Mouse (Mus musculus): ENCODE measurements around the gene Bcas2. TPM values are rescaled to one million over a fixed set of nuclear protein-coding genes. Genes with fewer than 3 reads are reported as not detected.

Gene Bcas2
- 144 and 151 TPM in 2 replicates for polyA plus RNA-seq (2015; fragmentation: Nextera tagmentation; extraction: Ambion mirVana)

DNA sequence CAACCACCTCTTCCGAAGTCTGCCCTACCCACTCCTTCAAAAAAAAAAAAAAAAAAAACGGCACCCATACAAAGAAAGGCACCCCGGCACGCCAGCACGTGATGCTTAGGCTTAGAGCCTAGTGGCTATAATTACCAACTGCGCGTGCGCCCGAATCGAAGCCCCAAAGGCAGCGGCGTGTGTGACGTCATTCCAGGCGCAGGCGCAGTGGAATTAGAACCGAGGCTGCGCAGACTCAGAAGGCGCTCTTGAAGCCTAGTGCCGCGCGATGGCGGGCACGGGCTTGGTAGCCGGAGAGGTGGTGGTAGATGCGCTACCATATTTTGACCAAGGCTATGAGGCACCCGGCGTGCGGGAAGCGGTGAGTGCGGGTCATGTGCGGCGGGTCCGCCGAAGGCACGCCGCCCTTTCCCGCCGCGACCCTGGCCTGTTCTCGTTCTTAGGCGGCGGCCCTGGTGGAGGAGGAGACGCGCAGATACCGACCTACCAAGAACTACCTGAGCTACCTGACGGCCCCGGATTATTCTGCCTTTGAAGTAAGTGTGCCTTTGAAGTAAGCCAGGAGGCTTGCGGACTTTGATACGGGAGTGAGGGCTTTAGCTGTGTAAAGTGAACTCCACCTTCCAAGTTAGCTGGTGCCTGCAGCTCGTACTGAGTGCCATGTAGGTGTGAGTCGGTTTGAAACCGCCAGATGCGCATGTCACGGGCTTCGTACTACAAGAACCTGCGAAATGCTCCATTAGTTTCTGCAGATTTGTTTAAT lies at the start of gene Bcas2:
TSS of gene Bcas2 (plus strand) at position 151 of the 763 bp plus-strand sequence.
- DNase-seq (ENCODE audit: low spot score): peak; percentile 99
- H3K36me3 ChIP-seq (ENCODE audit: insufficient read depth, low read length): peaks cover 16% of the 10 kb centered on the region
- H3K4me1 ChIP-seq (replicated peaks; ENCODE audit: insufficient read depth, low read length): no peaks in the 10 kb centered on the region; the same call in 1 of the 2 replicates
- H3K4me2 ChIP-seq (ENCODE audit: low read length): peak within 1 kb of the TSS; percentile 64
- H3K27me3 ChIP-seq (ENCODE audit: insufficient read depth, low read length): no peaks in the 10 kb centered on the region
- no peaks in the 10 kb centered on the region for H3K9me3 ChIP-seq (replicated peaks; ENCODE audit: low read length)
- TF ChIP-seq CTCF (IDR thresholded peaks at IDR 0.05; ENCODE audit: low read depth): no peak; the same call in none of the 2 replicates
- WGBS: under 1% methylated on average over 56 of the region's 56 CpGs
- peak within 1 kb of the TSS; percentile 81 for H3K9ac ChIP-seq (ENCODE audit: low read depth, low read length)
- peak within 1 kb of the TSS; percentile 80 for H3K4me3 ChIP-seq (replicated peaks; ENCODE audit: low read depth, low read length)
- peak within 1 kb of the TSS; percentile 74 for H3K27ac ChIP-seq
- ATAC-seq (replicated peaks; ENCODE audit: low FRiP score, low read depth): peak; percentile 94

DNA sequence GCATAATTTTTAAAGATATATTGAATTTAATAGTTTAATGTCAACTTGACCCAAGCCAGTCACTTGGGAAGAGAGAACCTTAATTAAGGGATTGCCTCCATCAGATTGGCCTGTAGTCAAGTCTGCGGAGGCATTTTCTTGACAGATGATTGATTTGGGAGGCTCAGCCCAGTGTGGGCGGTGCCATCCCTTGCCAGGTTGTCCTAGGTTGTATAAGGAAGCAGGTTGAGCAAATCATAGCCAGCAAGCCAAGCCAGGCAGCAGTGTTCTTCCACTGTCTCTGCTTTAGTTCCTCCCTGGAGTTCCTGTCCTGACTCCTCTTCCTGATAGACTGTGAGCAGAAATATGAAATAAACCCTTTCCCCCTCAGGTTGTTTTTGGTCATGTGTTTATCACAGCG lies 47.8 kb upstream of the Bcas2 start:
- WGBS: 82% methylated on average over 3 of the region's 3 CpGs
- Histone ChIP-seq H3K36me3 (ENCODE audit: insufficient read depth, low read length) (no peaks in the 10 kb centered on the region), H3K4me3 (replicated peaks; ENCODE audit: low read depth, low read length) (no peak overlapping the region), H3K9me3 (replicated peaks; ENCODE audit: low read length) (no peaks in the 10 kb centered on the region), H3K4me2 (ENCODE audit: low read length) (no peak overlapping the region), H3K27me3 (ENCODE audit: insufficient read depth, low read length) (no peaks in the 10 kb centered on the region), H3K27ac (no peak overlapping the region), H3K9ac (ENCODE audit: low read depth, low read length) (no peak overlapping the region), H3K4me1 (replicated peaks; ENCODE audit: insufficient read depth, low read length) (0 out of 2 replicates have a peak, but pooled peaks cover 4% of the 10 kb centered on the region)
- TF ChIP-seq CTCF (IDR thresholded peaks at IDR 0.05; ENCODE audit: low read depth): no peak
- ATAC-seq (replicated peaks; ENCODE audit: low FRiP score, low read depth) (no peak), DNase-seq (ENCODE audit: low spot score) (no peak)

- Histone ChIP-seq H3K4me2 (ENCODE audit: low read length) (no peak overlapping the region), H3K4me1 (replicated peaks; ENCODE audit: insufficient read depth, low read length) (peaks cover 7% of the 10 kb centered on the region; the same call in 1 of the 2 replicates), H3K9ac (ENCODE audit: low read depth, low read length) (no peak overlapping the region), H3K9me3 (replicated peaks; ENCODE audit: low read length) (no peaks in the 10 kb centered on the region), H3K27ac (no peak overlapping the region), H3K4me3 (replicated peaks; ENCODE audit: low read depth, low read length) (no peak overlapping the region), H3K27me3 (ENCODE audit: insufficient read depth, low read length) (no peaks in the 10 kb centered on the region), H3K36me3 (ENCODE audit: insufficient read depth, low read length) (no peaks in the 10 kb centered on the region)
- TF ChIP-seq CTCF (IDR thresholded peaks at IDR 0.05; ENCODE audit: low read depth): 0 out of 2 replicates have a peak, but pooled peaks have one; percentile 8
- WGBS: 88% methylated on average over 3 of the region's 3 CpGs
- DNase-seq (ENCODE audit: low spot score) (no peak), ATAC-seq (replicated peaks; ENCODE audit: low FRiP score, low read depth) (no peak)
These were observed 45.3 kb upstream of the Bcas2 start for GRCm38 (mm10) chr3:103126138-103126537.

- Histone ChIP-seq H3K36me3 (ENCODE audit: insufficient read depth, low read length) (no peaks in the 10 kb centered on the region), H3K4me2 (ENCODE audit: low read length) (no peak overlapping the region), H3K9ac (ENCODE audit: low read depth, low read length) (no peak overlapping the region), H3K27me3 (ENCODE audit: insufficient read depth, low read length) (no peaks in the 10 kb centered on the region), H3K27ac (no peak overlapping the region), H3K4me1 (replicated peaks; ENCODE audit: insufficient read depth, low read length) (peaks cover 7% of the 10 kb centered on the region; the same call in 1 of the 2 replicates), H3K4me3 (replicated peaks; ENCODE audit: low read depth, low read length) (no peak overlapping the region), H3K9me3 (replicated peaks; ENCODE audit: low read length) (no peaks in the 10 kb centered on the region)
- ATAC-seq (replicated peaks; ENCODE audit: low FRiP score, low read depth) (no peak), DNase-seq (ENCODE audit: low spot score) (no peak)
- no peak for TF ChIP-seq CTCF (IDR thresholded peaks at IDR 0.05; ENCODE audit: low read depth)
- 45% methylated on average over 2 of the region's 2 CpGs for WGBS
These were observed 44.3 kb upstream of the Bcas2 start for GRCm38 (mm10) chr3:103127177-103127576.

- H3K4me1 ChIP-seq (replicated peaks; ENCODE audit: insufficient read depth, low read length): peaks cover 7% of the 10 kb centered on the region; the same call in 1 of the 2 replicates
These were observed 43.7 kb upstream of the Bcas2 start for GRCm38 (mm10) chr3:103127721-103128120.

DNA sequence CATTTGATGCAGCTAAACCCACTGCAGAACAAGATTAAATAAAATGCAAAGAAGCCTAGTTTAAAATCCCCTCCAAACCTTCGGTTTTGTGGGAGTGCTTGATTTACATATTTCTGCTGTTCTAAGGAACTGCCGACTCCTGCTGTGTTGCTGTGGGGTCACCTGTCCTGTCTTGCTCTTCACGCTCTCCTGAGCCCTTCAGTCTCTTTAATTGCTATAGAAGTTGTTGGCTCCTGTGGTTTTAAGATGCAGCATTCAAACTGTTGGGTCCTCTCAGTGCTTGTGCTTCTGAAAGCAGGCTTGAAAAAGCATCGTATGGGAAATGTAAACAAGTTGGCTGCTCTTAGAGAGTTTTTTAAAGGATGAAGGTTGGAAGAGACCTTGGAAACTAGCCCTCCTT lies 43.2 kb upstream of the Bcas2 start:
- Histone ChIP-seq H3K27me3 (ENCODE audit: insufficient read depth, low read length) (no peaks in the 10 kb centered on the region), H3K9me3 (replicated peaks; ENCODE audit: low read length) (no peaks in the 10 kb centered on the region), H3K4me1 (replicated peaks; ENCODE audit: insufficient read depth, low read length) (peaks cover 7% of the 10 kb centered on the region; the same call in 1 of the 2 replicates), H3K9ac (ENCODE audit: low read depth, low read length) (no peak overlapping the region), H3K4me2 (ENCODE audit: low read length) (no peak overlapping the region), H3K27ac (no peak overlapping the region), H3K4me3 (replicated peaks; ENCODE audit: low read depth, low read length) (no peak overlapping the region), H3K36me3 (ENCODE audit: insufficient read depth, low read length) (no peaks in the 10 kb centered on the region)
- TF ChIP-seq CTCF (IDR thresholded peaks at IDR 0.05; ENCODE audit: low read depth): no peak
- DNase-seq (ENCODE audit: low spot score): no peak
- no peak for ATAC-seq (replicated peaks; ENCODE audit: low FRiP score, low read depth)
- 31% methylated on average over 4 of the region's 4 CpGs for WGBS

More at GRCm38 (mm10) chr3:103127721-103128120, 43.7 kb upstream of the Bcas2 start:
- Histone ChIP-seq H3K9ac (ENCODE audit: low read depth, low read length) (no peak overlapping the region), H3K4me3 (replicated peaks; ENCODE audit: low read depth, low read length) (no peak overlapping the region), H3K27ac (no peak overlapping the region), H3K27me3 (ENCODE audit: insufficient read depth, low read length) (no peaks in the 10 kb centered on the region), H3K9me3 (replicated peaks; ENCODE audit: low read length) (no peaks in the 10 kb centered on the region), H3K36me3 (ENCODE audit: insufficient read depth, low read length) (no peaks in the 10 kb centered on the region), H3K4me2 (ENCODE audit: low read length) (no peak overlapping the region)
- no peak for DNase-seq (ENCODE audit: low spot score)
- ATAC-seq (replicated peaks; ENCODE audit: low FRiP score, low read depth): no peak
- 73% methylated on average over 5 of the region's 5 CpGs for WGBS
- no peak for TF ChIP-seq CTCF (IDR thresholded peaks at IDR 0.05; ENCODE audit: low read depth)
